Mouse (Mus musculus) left cerebral cortex, adult 2 months (tissue): ENCODE results near the gene Cldnd1. TPM values are rescaled to one million over a fixed set of nuclear protein-coding genes. Genes with fewer than 3 reads are reported as not detected.

Experiments
- DNase-seq, 2 experiments: peaks; one replicate each; pipeline ENCODE4 v3.0.0; 2021 to 2022; ENCODE audit warnings: low spot score in 2 of 2, mixed read lengths in 1 of 2; ENCODE audit errors: extremely low spot score in 1 of 2
- H3K27ac ChIP-seq: fragments of 200-600 bp; 2 replicates; pipeline ENCODE4 v1.8.1; 2022
- H3K4me3 ChIP-seq: fragments of 200-600 bp; 2 replicates; pipeline ENCODE4 v1.8.1; 2022
- CTCF ChIP-seq: fragments of 200-600 bp; IDR thresholded peaks from 2 replicates; pipeline ENCODE4 v1.8.1; 2022; ENCODE audit warnings: antibody characterized with exemption, mild to moderate bottlenecking, moderate library complexity
- intact Hi-C: fragments of 180-260 bp; cut with DNase I; formaldehyde crosslinking; loops from one replicate; pipeline ENCODE4 v1.15.1; 2025
- microRNA-seq, 2 experiments: library from miRNA; unstranded; fragments of <30 nt; microRNA quantifications; one replicate each; pipeline ENCODE4 v1.2.0; 2021
- total RNA-seq, 2 experiments: library from RNA; stranded (reverse); gene quantifications; 2 replicates each; pipeline ENCODE4 v1.2.3; 2021

Gene Cldnd1
- total RNA-seq, 2 experiments from 2014 or later = 95.5 to 97.5 TPM

DNA sequence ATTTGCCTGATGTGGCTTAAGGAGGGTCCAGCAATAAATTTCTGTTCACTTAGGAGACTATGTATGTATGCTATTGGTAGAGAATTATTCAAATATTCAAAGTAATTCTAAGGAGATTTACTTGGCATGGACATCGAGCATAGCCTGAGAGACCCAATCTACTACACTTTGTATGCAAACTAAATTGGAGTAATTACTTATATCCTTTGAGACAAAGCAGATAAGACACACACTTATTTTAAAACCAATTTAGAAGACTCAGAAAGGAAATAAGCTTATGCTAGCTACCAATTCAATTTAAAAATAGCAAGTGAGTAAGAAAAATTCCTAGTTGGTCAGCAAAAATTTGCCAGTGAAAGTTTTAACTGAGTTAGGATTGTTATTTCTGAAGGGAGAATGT, 35.4 kb downstream of the Cldnd1 start, which contains the start of gene Olfr172:
Gene Olfr172 (minus strand): TSS at position 101 of the 400 bp plus-strand sequence.
- Histone ChIP-seq H3K4me3 (no peak within 1 kb of the TSS), H3K27ac (no peak within 1 kb of the TSS)
- intact Hi-C loops = no loop called here
- no peak for TF ChIP-seq CTCF
- DNase-seq = no peak

Small RNA genes within 50 kb of the gene (microRNA-seq; reads per million reads assigned to microRNA genes)
- 0 reads per million in 2 experiments for gene Gm27564

Other genes with a start within 250 kb of the Cldnd1 start
- 10 to 100 TPM; 21.2 to 22.6 TPM for gene St3gal6, start 203.7 kb upstream of the Cldnd1 start, total RNA-seq
- not detected for gene Gm813, start 110.9 kb upstream of the Cldnd1 start, total RNA-seq
- gene E330017A01Rik, start 89.2 kb upstream of the Cldnd1 start, total RNA-seq = not detected
- gene Cpox, start 57.6 kb upstream of the Cldnd1 start, total RNA-seq = 10 to 100 TPM; 35.5 to 37.5 TPM
- gene Gpr15, start 8.8 kb upstream of the Cldnd1 start, total RNA-seq = not detected
- not detected for gene Olfr172, start 35.3 kb downstream of the Cldnd1 start, total RNA-seq
- gene Olfr173, start 72.4 kb downstream of the Cldnd1 start, total RNA-seq = not detected
- not detected for gene Olfr175-ps1, start 98.9 kb downstream of the Cldnd1 start, total RNA-seq
- not detected for gene Olfr177, start 146.9 kb downstream of the Cldnd1 start, total RNA-seq
- gene Olfr178, start 164.2 kb downstream of the Cldnd1 start, total RNA-seq = not detected
- gene Olfr181, start 200.8 kb downstream of the Cldnd1 start, total RNA-seq = not detected
- gene Olfr180, start 201.5 kb downstream of the Cldnd1 start, total RNA-seq = not detected